Comparison of ENCODE assay signal across 12 mouse cellular contexts in the genomic region with DNA sequence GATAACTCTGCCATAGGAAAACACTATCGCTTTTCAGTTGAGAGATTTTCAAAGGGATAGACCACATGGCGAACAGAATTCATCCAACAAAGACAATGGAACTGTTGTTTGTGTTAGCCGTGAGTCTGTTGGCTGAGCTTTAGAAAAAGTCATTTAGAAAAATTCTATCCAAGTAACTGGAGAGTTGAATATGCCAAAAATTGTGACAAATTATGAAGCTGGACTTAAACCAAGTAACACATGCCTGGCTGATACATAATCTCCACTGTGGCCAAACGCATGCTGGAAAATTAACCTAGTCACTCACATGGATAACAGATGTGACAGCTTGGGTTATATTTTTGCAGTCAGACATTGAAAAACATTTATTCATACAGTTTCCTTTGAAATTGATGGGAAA.
DNase-seq lines count a peak whose midpoint lies in the region; ATAC-seq lines count a peak whose summit lies in the region.
"Had no signal": no experiment of that assay in that cellular context is flagged by ENCODE, and none has a peak within 500 bp of the region (broad histone marks: within the 10 kb centered on the region; RNA-seq: fewer than 3 reads in every experiment).

No protein-coding gene starts in this region.

- H3K4me2 ChIP-seq in hindbrain, embryonic 14.5 days (replicated peaks): no peak overlapping the region
- H3K4me2 ChIP-seq in hindbrain, embryonic 13.5 days: no peak overlapping the region
- no peak overlapping the region for H3K4me2 ChIP-seq in neural tube, embryonic 11.5 days (ENCODE audit: low read depth)
- no peak overlapping the region for H3K4me2 ChIP-seq in neural tube, embryonic 15.5 days
- H3K4me2 ChIP-seq in embryonic facial prominence, embryonic 14.5 days (ENCODE audit: low read depth, low read length): no peak overlapping the region
- H3K4me2 ChIP-seq: limb, embryonic 12.5 days had no signal

- peak; percentile 44 for DNase-seq in hindbrain, embryonic 14.5 days (ENCODE audit: low spot score)
- peak; percentile 17 for DNase-seq in neural tube, embryonic 11.5 days (ENCODE audit: low spot score)
- peak; percentile 93 for DNase-seq in embryonic facial prominence, embryonic 14.5 days (ENCODE audit: low spot score)
- DNase-seq in left cerebral cortex, postnatal 25 days (ENCODE audit: low spot score in 2 of 2): no peak
- DNase-seq in spleen, postnatal 36 days (ENCODE audit: low spot score in 2 of 2): no peak
- DNase-seq: adrenal gland, postnatal 25 days; cerebellum, adult 9-11 months; kidney, postnatal 4 days; right cerebral cortex, postnatal 4 days had no signal

- H3K27me3 ChIP-seq in hindbrain, embryonic 14.5 days (ENCODE audit: control insufficient read depth, insufficient read depth, low read length): no peaks in the 10 kb centered on the region
- 0 out of 2 replicates have a peak, but pooled peaks cover 6% of the 10 kb centered on the region for H3K27me3 ChIP-seq in hindbrain, embryonic 13.5 days
- H3K27me3 ChIP-seq in neural tube, embryonic 11.5 days (ENCODE audit: control insufficient read depth, insufficient read depth, low read length): no peaks in the 10 kb centered on the region
- H3K27me3 ChIP-seq in neural tube, embryonic 15.5 days (replicated peaks): no peaks in the 10 kb centered on the region
- H3K27me3 ChIP-seq in embryonic facial prominence, embryonic 14.5 days (replicated peaks; ENCODE audit: control insufficient read depth, insufficient read depth, low read length): no peaks in the 10 kb centered on the region
- H3K27me3 ChIP-seq: limb, embryonic 12.5 days had no signal

- no peak for ATAC-seq in hindbrain, embryonic 14.5 days (ENCODE audit: low FRiP score)
- no peak for ATAC-seq in hindbrain, embryonic 13.5 days (ENCODE audit: low FRiP score)
- ATAC-seq in neural tube, embryonic 11.5 days (ENCODE audit: insufficient read depth, low FRiP score, low TSS enrichment): no peak
- ATAC-seq in neural tube, embryonic 15.5 days (ENCODE audit: low FRiP score): no peak
- ATAC-seq in embryonic facial prominence, embryonic 14.5 days (ENCODE audit: low read depth): peak; percentile 76; the same call in 1 of the 2 replicates

- H3K4me1 ChIP-seq in hindbrain, embryonic 14.5 days (replicated peaks; ENCODE audit: control insufficient read depth, insufficient read depth, low read length): 0 out of 2 replicates have a peak, but pooled peaks cover 7% of the 10 kb centered on the region
- no peaks in the 10 kb centered on the region; the same call in 1 of the 2 replicates for H3K4me1 ChIP-seq in hindbrain, embryonic 13.5 days (replicated peaks)
- H3K4me1 ChIP-seq in neural tube, embryonic 11.5 days (ENCODE audit: control insufficient read depth, insufficient read depth, low read length): no peaks in the 10 kb centered on the region
- H3K4me1 ChIP-seq in neural tube, embryonic 15.5 days: no peaks in the 10 kb centered on the region
- peaks cover 38% of the 10 kb centered on the region for H3K4me1 ChIP-seq in embryonic facial prominence, embryonic 14.5 days (ENCODE audit: control insufficient read depth, insufficient read depth, low read length)

- H3K36me3 ChIP-seq in hindbrain, embryonic 14.5 days (replicated peaks; ENCODE audit: control insufficient read depth, insufficient read depth): no peaks in the 10 kb centered on the region
- H3K36me3 ChIP-seq in hindbrain, embryonic 13.5 days: no peaks in the 10 kb centered on the region
- H3K36me3 ChIP-seq in neural tube, embryonic 11.5 days (ENCODE audit: control insufficient read depth, insufficient read depth, low read length): no peaks in the 10 kb centered on the region
- no peaks in the 10 kb centered on the region for H3K36me3 ChIP-seq in neural tube, embryonic 15.5 days
- H3K36me3 ChIP-seq in embryonic facial prominence, embryonic 14.5 days (ENCODE audit: control insufficient read depth, insufficient read depth, low read length): no peaks in the 10 kb centered on the region
- H3K36me3 ChIP-seq: limb, embryonic 12.5 days had no signal

- intact Hi-C loops in left cerebral cortex, postnatal 25 days (cut with DNase I): no loop called here

- no peak overlapping the region for H3K27ac ChIP-seq in hindbrain, embryonic 14.5 days
- H3K27ac ChIP-seq in hindbrain, embryonic 13.5 days: no peak overlapping the region
- H3K27ac ChIP-seq in neural tube, embryonic 11.5 days (ENCODE audit: low read depth, low read length): no peak overlapping the region
- no peak overlapping the region for H3K27ac ChIP-seq in neural tube, embryonic 15.5 days (replicated peaks)
- peak overlapping the region; percentile 61 for H3K27ac ChIP-seq in embryonic facial prominence, embryonic 14.5 days (replicated peaks; ENCODE audit: low read depth, low read length)
- H3K27ac ChIP-seq: limb, embryonic 12.5 days had no signal

- no peak overlapping the region for H3K9ac ChIP-seq in hindbrain, embryonic 14.5 days
- no peak overlapping the region for H3K9ac ChIP-seq in hindbrain, embryonic 13.5 days
- H3K9ac ChIP-seq in neural tube, embryonic 11.5 days (ENCODE audit: low read length): no peak overlapping the region
- H3K9ac ChIP-seq in neural tube, embryonic 15.5 days (replicated peaks): no peak overlapping the region
- H3K9ac ChIP-seq in embryonic facial prominence, embryonic 14.5 days (ENCODE audit: low read depth, low read length): no peak overlapping the region
- H3K9ac ChIP-seq: limb, embryonic 12.5 days had no signal

- no peaks in the 10 kb centered on the region for H3K9me3 ChIP-seq in hindbrain, embryonic 14.5 days (ENCODE audit: control insufficient read depth, low read length)
- no peaks in the 10 kb centered on the region for H3K9me3 ChIP-seq in hindbrain, embryonic 13.5 days
- no peaks in the 10 kb centered on the region for H3K9me3 ChIP-seq in neural tube, embryonic 11.5 days (ENCODE audit: control insufficient read depth, low read length)
- no peaks in the 10 kb centered on the region for H3K9me3 ChIP-seq in neural tube, embryonic 15.5 days (replicated peaks)
- no peaks in the 10 kb centered on the region for H3K9me3 ChIP-seq in embryonic facial prominence, embryonic 14.5 days (ENCODE audit: control insufficient read depth, low read length)
- H3K9me3 ChIP-seq: limb, embryonic 12.5 days had no signal

- no peak overlapping the region for H3K4me3 ChIP-seq in hindbrain, embryonic 14.5 days (replicated peaks; ENCODE audit: low read length)
- no peak overlapping the region for H3K4me3 ChIP-seq in hindbrain, embryonic 13.5 days
- no peak overlapping the region for H3K4me3 ChIP-seq in neural tube, embryonic 11.5 days (ENCODE audit: low read depth, low read length)
- no peak overlapping the region for H3K4me3 ChIP-seq in neural tube, embryonic 15.5 days (replicated peaks)
- H3K4me3 ChIP-seq in embryonic facial prominence, embryonic 14.5 days (ENCODE audit: low read depth, low read length): no peak overlapping the region
- H3K4me3 ChIP-seq: limb, embryonic 12.5 days had no signal

- WGBS in hindbrain, embryonic 14.5 days: 40% methylated on average over 4 of the region's 4 CpGs
- WGBS in hindbrain, embryonic 13.5 days: 43% methylated on average over 4 of the region's 4 CpGs
- 51% methylated on average over 4 of the region's 4 CpGs for WGBS in neural tube, embryonic 11.5 days
- 65% methylated on average over 4 of the region's 4 CpGs for WGBS in neural tube, embryonic 15.5 days
- 19% methylated on average over 4 of the region's 4 CpGs for WGBS in embryonic facial prominence, embryonic 14.5 days

Comparison
In these comparisons a context has a peak if more than half of its experiments do, and no peak if none do; other contexts are left out.
1. DNase-seq: peak in hindbrain, embryonic 14.5 days (single experiment), neural tube, embryonic 11.5 days (single experiment) and embryonic facial prominence, embryonic 14.5 days (single experiment); none in left cerebral cortex, postnatal 25 days (0 of 2) and spleen, postnatal 36 days (0 of 2).